Mouse (Mus musculus) heart, postnatal 0 days (tissue): ENCODE results near the gene Lsm12.

ENCODE experiments used
- CTCF ChIP-seq: IDR thresholded peaks from 2 replicates; pipeline ENCODE4 v1.5.1; 2016; ENCODE audit warnings: antibody characterized with exemption, control low read depth, low read depth
- EP300 ChIP-seq: IDR thresholded peaks from 2 replicates; pipeline ENCODE4 v1.6.1; 2016; ENCODE audit warnings: antibody characterized with exemption, low read depth

DNA sequence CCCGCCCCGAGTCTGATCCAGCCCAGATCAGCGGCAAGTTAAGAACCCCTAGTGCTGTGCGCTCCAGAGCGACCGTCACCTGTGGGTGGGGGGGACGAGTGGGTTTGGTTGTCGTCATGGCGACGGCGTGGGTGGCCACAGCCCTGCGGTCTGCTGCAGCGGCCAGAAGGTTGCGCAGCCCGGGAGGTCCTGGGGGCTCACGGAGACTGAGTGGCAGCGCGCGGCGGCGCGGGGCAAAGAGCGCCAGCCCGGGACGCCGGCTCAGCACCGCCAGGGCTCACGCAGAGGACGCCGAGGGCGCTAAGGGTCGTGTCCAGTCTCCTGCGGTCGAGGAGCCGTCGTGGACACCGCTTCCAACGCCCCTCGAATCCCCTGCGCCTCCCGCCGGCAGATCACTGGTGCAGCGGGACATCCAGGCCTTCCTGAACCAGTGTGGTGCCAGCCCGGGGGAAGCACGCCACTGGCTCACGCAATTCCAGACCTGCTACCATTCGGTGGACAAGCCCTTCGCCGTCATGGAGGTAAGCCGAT, 39.6 kb downstream of the Lsm12 start, which contains the start of gene Nags:
- no peak for TF ChIP-seq CTCF
- no peak for TF ChIP-seq EP300
